Mouse (Mus musculus): Measurements from ENCODE around the gene Fgf9. TPM values are rescaled to one million over a fixed set of nuclear protein-coding genes. Genes with fewer than 3 reads are reported as not detected.

The Fgf9 gene
- polyA plus RNA-seq, 2 experiments from 2014 or later = not detected

DNA sequence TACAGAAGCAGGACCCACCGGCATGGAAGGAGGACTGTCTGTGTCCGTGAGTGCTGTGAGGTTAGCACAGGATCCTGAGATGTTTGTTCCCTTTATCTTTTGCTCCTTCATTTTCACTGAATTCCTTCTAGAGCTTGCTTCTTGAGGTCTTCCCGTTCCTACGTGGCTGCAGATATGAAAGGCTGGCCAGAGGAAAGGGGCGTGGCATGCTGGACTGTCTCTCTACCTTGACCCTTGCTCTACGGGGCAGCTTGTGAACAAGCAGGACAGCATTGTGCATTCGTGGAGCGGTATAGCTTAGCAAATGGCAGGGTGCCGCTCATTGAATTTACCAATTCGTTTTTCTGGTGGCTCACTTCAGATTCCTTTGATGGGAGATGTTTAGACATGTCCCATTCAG lies 21.0 kb downstream of the Fgf9 start:
- no peak for ATAC-seq

DNA sequence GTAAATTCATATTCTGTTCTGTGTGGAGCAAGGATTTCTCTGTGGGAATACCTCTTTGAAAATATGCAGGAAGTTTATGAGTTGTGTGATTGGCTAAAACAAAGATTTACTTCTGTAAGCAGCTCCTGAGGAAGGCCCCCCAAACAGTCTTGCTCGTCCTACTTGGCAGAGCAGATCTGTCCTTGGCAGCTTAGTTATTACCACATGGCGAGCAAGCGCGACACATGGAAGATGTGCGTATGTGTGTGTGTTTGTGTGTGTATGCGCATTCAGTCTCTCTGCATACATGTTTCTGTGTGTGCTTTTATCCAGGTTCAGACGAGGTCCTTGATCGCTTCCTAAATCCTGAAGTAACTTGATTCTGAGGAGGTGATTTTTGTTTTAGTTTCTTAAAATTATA lies 29.3 kb downstream of the Fgf9 start:
- no peak for ATAC-seq

DNA sequence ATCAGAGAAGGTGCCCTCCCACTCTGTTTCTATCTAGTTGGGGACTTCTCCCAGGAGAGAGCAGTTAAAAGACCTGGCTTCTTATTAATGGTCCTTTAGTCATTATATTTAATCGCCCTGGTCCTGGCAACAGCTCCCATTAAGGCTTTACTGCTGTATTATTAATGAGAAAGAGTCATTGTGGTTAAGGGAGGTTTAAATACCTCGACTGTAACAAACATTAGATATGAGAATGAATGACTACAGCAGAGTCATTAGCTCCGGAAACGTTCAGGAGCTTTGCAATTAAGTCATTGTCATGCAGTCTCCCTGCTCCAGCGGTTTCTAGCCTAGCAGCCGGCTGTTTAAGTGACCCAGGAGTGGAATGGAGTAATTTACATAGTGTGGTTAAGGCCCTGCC lies 31.0 kb downstream of the Fgf9 start:
- ATAC-seq = no peak

DNA sequence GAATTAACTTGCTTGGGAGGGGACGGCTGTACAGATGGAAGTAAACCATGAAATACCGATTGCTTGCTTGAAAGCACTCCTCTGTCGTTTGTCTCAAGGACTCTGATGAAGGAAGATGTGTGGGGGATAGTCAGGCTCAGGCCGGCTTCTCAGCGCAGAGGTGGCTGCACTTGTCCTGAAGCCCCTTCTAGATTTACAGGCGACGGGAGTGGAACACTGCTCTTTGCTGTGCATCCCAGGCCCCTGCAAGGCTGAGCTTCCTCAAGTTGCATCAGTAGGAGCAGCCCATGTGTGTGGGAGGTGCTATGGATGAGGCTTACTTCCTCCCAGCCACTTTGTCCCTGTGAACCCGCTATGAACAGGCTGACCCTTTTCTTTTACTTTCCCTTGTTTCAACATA lies 33.9 kb downstream of the Fgf9 start:
- no peak for ATAC-seq

DNA sequence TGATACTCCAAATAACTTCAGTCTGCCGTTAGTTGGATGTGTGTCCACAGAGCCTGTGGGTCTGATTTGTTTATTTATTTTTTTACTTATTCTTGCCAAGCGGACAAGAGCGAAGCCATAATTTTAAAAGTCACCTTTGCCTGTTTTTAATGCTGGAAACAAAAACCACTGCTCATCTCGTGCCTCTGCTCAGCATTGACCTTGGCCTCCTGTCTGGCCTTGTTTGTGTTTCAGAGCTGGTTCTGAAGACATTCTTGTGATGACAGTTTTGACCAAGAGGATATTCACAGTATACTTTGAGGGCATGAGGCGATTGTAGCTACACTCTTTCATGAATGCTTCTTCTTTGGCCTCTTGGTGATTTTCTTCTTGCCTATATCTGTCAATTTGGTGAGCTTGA lies 35.2 kb downstream of the Fgf9 start:
- no peak for ATAC-seq

DNA sequence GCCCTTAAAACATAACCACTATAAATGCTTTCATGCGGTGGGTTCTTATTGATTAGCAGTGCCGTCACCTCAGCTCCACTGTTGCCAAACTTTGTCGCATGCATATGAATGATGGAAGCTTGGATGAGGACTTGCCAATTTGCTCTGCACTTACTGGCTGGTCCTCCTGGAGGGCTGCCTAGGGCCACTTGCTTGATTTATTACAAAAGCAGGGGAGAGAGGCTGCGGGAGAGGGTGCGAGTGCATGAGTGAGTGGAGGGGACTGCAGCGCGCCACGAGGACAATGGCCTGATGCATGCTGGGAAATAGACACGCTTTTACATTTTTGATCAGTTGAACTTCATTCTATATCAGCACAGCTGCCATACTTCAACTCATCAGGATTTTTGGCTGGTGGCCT lies 39.3 kb downstream of the Fgf9 start:
- no peak for ATAC-seq

DNA sequence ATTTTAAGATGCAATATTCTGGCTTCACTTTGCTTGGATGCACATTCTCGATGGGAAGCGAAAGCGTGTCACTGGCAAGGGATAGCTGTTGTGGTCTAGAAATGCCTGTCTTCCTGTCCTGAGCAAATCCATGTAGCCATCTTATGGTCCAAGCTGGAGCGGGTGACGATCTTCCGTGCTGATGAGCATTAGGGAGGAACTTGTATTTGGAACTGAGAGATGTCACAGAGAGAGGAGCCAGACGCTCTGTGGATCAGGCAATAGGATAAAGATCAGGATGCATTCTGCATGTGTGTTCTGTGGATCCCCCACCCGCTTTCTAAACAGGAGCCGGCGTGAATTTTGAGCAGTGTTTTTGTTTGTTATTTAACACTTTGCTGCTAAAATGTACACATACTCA lies 41.2 kb downstream of the Fgf9 start:
- no peak for ATAC-seq

DNA sequence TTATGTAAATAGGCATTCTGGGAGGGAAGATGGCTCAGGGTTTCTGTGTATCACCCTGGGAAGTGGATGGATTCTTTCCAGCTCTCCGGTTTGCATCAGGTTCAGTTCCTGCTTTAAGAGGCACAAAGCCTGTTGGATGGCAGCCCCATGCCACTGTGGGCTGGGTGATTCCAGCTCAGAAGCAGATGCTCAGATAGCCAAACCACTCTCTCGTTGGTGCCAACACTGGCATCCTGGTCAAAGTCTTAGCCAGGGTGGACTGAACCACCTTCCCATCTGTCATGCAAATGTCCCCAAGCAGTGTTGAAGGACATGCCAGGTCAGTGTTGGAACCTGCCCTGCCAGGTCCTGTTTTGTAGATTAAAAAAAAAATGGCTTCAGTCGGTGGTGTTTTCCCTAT lies 42.0 kb downstream of the Fgf9 start:
- no peak for ATAC-seq

DNA sequence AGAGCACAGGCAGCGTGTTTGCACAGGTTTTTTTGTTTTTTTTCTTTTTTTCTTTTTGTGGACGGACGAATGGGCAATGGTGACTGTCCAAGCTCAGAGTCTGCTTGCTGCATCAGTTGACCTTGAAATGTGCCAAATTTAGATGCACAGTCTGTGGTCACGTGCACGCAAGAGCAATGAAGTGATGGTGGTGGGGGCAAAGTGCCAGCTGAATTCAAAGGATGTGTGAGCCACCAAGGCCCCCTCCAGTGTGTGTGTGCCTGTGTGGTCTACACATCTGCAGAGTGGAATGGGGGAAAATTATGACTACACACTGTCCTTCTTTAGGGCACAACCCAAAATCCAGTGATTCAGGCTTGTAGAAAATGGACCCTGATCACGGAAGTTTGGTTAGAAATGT lies 42.8 kb downstream of the Fgf9 start:
- no peak for ATAC-seq

DNA sequence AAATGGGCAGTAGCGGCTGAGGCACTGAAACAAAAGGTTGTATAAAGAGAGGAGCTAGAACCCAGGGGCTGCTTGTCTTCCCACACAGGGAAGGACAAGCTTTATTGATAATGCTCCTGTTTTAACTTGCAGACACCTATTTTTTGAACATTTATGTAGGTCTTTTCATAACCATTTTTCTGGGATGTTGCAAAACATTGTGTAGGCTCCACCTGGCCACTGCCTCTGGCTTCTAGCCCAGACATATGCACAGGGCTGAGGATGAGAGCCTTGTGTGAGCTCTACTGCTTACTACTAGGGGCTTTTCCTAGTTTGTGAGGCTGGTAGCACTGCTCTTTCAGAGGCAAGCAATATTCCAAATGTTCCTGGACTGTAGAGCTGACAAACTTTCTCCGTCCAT lies 43.8 kb downstream of the Fgf9 start:
- no peak for ATAC-seq

DNA sequence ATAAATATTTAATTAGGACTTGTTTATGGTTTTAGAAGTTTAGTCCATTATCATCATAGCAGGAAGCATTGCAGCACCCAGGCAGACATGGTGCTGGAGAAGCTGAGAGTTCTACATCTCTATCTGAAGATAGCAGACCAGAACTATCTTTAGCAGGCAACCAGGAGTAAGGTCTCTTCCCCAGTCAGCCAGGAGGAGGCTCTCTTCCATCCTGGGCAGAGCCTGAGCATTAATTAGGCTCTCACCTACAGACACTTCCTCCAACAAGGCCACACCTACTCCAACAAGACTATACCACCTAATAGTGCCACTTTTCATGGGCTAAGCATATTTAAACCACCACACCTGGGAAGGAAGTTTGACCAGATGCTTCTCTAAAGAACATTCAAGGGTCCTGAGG lies 54.3 kb downstream of the Fgf9 start:
- ATAC-seq = no peak

DNA sequence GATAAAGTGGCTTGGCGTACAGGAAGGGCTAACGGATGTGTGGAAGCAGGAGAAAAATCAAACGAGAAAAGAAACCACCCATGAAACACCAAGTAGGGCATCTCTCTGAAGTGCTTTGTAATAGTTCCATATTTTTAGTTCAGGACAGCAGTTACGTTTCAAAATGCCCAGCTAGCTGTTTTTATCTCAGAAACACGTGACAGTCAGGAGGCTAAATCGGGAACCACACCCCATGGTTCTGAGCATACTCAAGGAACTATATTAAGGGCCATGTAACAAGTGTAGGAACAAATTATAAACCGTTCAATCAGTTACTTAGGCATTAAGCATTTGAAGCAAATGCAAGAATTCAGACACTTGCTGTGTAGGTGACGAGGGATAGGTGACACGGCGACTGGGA lies 56.2 kb downstream of the Fgf9 start:
- no peak for ATAC-seq

DNA sequence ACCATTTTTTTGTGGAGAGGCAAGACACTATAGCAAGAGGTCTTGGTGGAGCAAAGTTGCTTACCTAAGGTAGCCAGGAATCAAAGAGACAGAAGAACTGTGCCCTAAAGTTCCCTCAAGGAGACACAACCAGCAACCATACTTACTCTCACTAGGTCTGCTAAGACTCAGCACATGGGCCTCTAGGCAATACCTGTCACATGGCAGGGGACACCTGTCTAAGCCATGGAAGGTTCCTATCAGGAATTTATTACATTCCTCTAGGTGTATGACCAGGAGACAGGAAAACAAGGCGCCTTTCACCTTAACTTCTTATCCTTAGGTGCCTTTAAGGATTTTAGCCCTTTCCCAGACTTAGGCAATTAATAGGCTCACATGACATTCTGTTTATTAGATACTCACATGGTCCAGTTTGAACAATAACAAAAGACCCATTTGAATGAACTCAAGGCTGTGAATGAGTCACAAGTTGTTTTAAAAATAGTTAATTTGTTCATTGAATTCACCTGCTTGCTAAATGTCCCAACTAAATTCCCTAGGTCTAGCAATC lies 69.2 kb downstream of the Fgf9 start:
- ATAC-seq = no peak

DNA sequence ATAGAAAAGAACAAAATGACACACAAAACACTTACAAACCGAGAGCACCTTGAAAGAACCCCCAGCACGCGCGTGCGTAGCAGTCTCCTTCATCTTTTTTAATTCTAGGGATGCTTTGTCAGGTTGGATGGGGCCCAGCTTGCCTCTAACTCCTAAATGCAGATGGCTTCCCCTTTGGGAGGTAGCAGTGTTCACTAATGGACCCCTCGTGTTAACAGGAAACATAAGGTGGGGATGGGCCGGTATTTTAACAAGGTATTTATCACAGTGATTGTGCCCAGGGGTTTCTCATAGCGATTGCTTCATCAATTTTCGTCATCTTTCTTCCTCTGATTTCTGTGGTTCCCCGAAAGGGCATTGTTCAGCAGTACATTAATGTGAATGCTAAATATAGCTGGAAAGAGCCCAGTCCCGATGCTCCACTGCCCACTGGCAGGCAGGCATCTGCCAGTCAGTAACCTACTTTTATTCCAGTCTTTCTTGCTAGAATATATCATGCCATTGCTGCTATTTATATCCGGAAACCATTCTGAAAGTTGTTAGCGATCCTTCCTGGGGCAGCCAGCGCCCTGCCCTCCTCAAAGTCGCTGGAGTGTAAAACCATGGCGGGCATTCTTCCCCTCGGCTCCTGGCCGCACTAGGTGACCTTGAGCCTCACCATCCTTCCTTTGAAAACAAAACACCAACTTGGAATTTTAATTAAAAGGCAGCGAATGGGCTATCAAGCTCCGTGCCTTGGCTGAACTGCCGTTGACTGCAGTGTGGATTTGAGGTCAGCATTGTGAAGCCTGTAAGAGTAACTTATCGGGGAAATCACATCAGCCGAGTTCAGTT lies 79.5 kb downstream of the Fgf9 start:
- ATAC-seq = no peak

DNA sequence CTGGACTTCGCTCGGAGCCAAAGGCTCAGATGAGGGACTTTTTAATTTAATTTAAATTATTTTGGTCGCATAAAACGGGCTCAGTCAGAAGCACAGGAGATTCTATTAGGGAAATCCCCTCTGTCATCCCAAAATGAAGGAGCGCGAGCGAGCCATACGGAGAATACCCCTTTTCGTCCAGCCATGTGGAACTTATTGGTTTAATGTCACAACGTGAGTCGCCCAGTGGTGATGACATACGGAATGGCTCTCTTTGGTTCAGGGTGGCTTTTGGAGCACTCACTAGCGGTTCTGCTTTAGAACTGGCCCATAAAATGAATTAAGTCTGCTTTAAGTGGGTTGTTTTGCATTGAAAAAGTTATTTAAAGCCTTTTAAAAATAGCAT lies 80.1 kb downstream of the Fgf9 start:
- no peak for ATAC-seq

DNA sequence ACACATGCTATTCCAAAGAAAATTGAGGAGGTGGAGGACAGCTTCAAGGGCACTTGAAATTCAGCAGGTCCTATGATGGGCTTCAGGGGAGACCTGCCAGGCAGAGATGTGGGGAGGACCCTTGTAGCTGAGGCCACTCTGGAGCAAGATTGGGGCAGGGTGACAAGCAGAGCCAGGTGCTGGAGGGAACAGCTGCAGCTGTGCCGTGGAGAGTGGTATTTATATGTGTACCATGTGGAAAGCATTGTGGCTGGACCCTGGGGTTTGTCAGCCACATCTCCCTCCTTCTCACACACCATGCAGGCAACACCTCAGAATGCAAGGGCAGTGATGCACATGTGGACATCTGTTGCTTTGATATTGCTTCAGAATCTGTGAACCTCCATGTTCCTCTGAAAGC lies 81.8 kb downstream of the Fgf9 start:
- no peak for ATAC-seq

DNA sequence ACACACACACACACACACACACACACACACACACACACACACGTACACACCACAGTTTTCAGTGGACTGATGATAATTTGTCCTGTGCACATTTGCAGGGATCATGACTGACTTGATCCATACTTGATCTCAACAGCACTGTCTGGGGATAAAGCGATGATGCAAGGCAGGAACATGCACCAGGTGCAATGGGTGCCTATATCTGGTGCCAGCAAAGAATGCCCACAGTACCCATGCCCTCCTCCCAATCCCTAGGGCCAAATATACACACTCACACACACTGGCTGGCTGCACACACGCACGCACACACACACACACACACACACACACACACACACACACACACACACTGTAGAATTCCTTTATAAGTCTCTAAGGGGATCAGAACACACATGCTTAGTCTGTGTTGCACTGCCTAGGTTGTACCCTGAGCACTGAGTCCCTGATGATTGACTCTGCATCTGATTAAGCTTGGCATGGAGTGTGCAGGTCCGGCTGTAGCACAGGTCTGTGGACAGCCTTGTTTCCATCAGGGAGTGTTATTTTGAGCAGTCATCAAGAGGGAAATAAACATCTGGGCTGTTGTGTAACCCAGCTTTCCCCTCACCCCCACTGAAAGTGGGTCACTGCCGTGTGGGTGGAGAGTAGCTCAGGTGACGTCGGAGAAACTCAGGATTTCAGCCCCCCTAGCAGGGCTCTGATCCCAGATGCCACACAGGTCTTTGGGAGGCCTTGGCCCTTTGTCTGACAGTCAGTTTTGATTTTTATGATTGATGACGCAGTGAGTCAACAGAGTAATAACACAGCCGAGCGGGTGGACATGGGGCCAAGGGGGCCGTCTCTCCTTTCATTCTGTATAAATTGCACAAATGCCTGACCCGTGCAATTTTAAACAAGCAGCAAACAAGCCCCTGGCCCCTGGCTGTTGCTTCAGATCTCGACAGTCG lies 83.4 kb downstream of the Fgf9 start:
- no peak for ATAC-seq

DNA sequence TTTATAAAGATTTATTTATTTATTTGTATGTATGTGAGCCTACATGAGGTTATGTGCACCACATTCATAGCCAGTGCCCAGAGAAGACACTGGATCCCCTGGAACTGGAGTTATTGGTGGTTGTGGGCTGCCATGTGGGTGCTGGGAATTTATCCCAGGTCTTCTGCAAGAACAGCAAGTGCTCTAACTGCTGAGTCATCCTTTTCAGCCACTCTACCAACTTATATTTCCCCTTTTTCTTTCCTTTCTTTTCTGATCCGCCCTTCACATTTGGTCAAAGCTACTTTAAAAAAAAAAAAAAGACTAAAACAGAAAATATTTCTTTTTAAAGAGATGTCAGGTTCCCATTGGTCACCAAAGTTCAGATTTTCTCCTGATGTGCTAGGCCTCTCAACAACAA lies 90.3 kb downstream of the Fgf9 start:
- no peak for ATAC-seq

Other genes starting within 250 kb of the Fgf9 start
- gene Ska3, start 244.4 kb upstream of the Fgf9 start, polyA plus RNA-seq (2017; shearing (Covaris generic)) = 1 to 10 TPM; 1.7 to 4.1 TPM
- gene Mrpl57, start 244.3 kb upstream of the Fgf9 start, polyA plus RNA-seq (2017; shearing (Covaris generic)) = 10 to 100 TPM; 74.0 to 89.4 TPM
- 100 to 1,000 TPM; 212 to 215 TPM for gene Zdhhc20, start 180.3 kb upstream of the Fgf9 start, polyA plus RNA-seq (2017; shearing (Covaris generic))
- gene Micu2, start 71.3 kb upstream of the Fgf9 start, polyA plus RNA-seq (2017; shearing (Covaris generic)) = 10 to 100 TPM; 12.6 to 19.2 TPM